Mouse (Mus musculus) megakaryocyte, embryonic 14.5 days (primary cell): ENCODE results near the gene Nudt14.

Source experiments
- FLI1 ChIP-seq: IDR thresholded peaks from 2 replicates; pipeline ENCODE4 v1.6.1; 2012; ENCODE audit warnings: low read length, inconsistent platforms, mixed read lengths
- GATA1 ChIP-seq: IDR thresholded peaks from 3 replicates; pipeline ENCODE4 v1.6.1; 2012; ENCODE audit warnings: mixed read lengths, low read length, inconsistent platforms, borderline replicate concordance

DNA sequence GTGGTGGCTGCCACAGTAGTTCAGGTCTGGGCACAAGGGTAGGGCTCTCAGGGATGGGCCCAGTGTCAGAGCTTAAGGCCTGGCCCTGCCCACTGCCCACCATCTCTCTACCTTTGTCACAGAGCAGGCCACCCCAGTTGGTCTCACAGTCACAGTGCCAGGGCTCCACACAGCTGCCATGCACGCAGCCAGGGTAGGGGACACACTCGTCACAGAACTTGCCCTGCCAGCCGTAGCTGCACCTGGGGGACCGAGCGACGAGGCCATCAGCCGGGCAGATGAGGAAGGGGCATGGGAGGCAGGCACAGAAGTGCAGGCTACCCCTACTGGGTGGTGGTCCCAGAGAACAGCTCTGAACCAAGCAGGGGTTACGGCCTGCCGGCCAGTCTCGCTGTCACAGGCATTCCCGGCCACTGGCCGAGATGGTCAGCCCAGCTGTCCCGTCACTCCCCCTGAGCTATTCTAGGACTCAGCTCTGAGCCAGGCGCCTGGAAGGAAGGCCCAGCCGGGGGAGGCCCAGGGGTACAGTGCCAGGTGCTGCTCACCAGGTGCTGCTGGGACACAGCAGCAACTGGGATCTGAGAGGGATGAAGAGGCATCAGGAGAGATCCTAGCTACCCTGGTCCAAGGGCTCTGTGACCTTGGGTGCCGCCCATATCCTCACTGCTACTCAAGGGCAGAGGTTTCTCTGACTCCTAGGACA is 25.1 kb downstream of the Nudt14 start:
- TF ChIP-seq GATA1 (no peak), FLI1 (no peak)
